Mouse (Mus musculus) neural tube, embryonic 12.5 days (tissue): Measurements from ENCODE around the gene Rufy2. TPM values are rescaled to one million over a fixed set of nuclear protein-coding genes. Genes with fewer than 3 reads are reported as not detected.

Experiments used
- ATAC-seq: fragments of 200-750 bp; cut with Nextera tagmentation; 2 replicates; pipeline ENCODE4 v1.8.0; 2017; ENCODE audit warnings: low read depth, mild to moderate bottlenecking, moderate TSS enrichment, moderate library complexity; ENCODE audit not compliant: low FRiP score
- H3K27ac ChIP-seq: fragments of 300-500 bp; sonication (generic); 2 replicates; pipeline ENCODE4 v1.5.1; 2016
- H3K27me3 ChIP-seq: fragments of 300-500 bp; sonication (generic); replicated peaks from 2 replicates; pipeline ENCODE4 v1.6.1; 2016; ENCODE audit warnings: mild to moderate bottlenecking
- H3K36me3 ChIP-seq: fragments of 300-500 bp; sonication (generic); 2 replicates; pipeline ENCODE4 v1.6.1; 2016; ENCODE audit warnings: mild to moderate bottlenecking
- H3K4me1 ChIP-seq: fragments of 300-500 bp; sonication (generic); 2 replicates; pipeline ENCODE4 v1.6.1; 2016
- H3K4me2 ChIP-seq: fragments of 300-500 bp; sonication (generic); replicated peaks from 2 replicates; pipeline ENCODE4 v1.6.1; 2016; ENCODE audit warnings: mild to moderate bottlenecking
- H3K4me3 ChIP-seq: fragments of 300-500 bp; sonication (generic); 2 replicates; pipeline ENCODE4 v1.5.1; 2016
- H3K9ac ChIP-seq: fragments of 300-500 bp; sonication (generic); 2 replicates; pipeline ENCODE4 v1.6.1; 2016; ENCODE audit warnings: mild to moderate bottlenecking
- H3K9me3 ChIP-seq: fragments of 300-500 bp; sonication (generic); 2 replicates; pipeline ENCODE4 v1.6.1; 2016; ENCODE audit warnings: mild to moderate bottlenecking
- WGBS: fragments of 180-500 bp; shearing (Covaris S2); methylation state at CpG from one replicate; pipeline ENCODE4 v1.1.7; 2016; 5-methylcytosine and 5-hydroxymethylcytosine counted together
- polyA plus RNA-seq: library from polyadenylated mRNA; unstranded; fragments of >200 nt; fragmentation: Nextera tagmentation; extraction: Ambion mirVana; gene quantifications from 2 replicates; pipeline ENCODE4 v1.2.1, GENCODE M21; 2016

Gene Rufy2
- polyA plus RNA-seq, 1 experiment from 2014 or later, result 39.1 TPM

DNA sequence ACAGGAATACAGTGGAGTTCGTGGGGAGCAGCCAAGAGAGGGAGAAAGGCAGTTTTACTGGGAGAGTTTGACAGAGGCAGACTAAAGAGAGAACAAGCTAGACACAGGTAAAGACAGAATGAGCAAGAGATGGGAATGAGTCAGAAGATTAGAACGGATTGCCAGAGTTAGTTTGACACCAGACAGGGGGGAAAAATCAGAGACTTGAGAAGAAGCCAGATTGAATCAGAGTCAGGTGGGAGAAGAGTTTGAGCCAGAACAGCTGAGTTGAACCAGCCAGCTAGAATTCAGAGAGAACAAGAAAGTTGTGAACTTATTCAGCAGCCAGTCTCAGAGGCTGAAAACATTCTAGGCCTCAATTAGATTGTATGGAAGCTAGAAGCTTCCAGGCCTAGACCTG lies 79.8 kb downstream of the Rufy2 start, which contains the start of gene Pbld1:
TSS of gene Pbld1 (plus strand) at position 301 of the 400 bp plus-strand sequence.
- WGBS, result 84% methylated on average over 2 of the region's 2 CpGs
- H3K9ac ChIP-seq, result no peak within 1 kb of the TSS
- no peak for ATAC-seq

DNA sequence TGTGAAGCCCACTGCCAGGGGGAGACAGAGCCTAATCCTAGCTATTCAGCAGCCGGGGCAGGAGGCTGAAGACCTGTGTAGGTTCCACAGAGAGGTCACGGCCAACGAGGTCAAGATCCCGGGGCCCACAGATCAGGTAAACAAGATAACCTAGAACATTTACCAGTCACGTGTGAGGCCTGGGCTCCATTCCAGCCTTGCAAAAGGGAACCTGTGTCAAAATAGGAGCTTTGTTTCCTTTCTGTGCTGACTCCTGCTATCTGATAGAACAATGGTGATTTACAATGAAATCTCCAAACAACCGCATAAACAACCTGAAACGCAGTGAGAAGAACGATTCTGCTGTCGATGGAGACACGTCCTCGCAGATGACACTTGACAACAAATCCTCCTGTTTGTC lies 80.4 kb downstream of the Rufy2 start:
- no peaks in the 10 kb centered on the region for H3K27me3 ChIP-seq
- H3K4me2 ChIP-seq, result no peak overlapping the region
- no peak overlapping the region for H3K9ac ChIP-seq
- H3K4me1 ChIP-seq, result no peaks in the 10 kb centered on the region
- no peak for ATAC-seq
- no peaks in the 10 kb centered on the region for H3K36me3 ChIP-seq
- no peaks in the 10 kb centered on the region for H3K9me3 ChIP-seq
- no peak overlapping the region for H3K4me3 ChIP-seq
- H3K27ac ChIP-seq, result no peak overlapping the region
- 81% methylated on average over 11 of the region's 11 CpGs for WGBS

More for the DNA sequence above, 79.8 kb downstream of the Rufy2 start, which contains the start of gene Pbld1:
- H3K27me3 ChIP-seq, result no peaks in the 10 kb centered on the region
- H3K36me3 ChIP-seq, result no peaks in the 10 kb centered on the region
- no peak within 1 kb of the TSS for H3K27ac ChIP-seq
- no peaks in the 10 kb centered on the region for H3K4me1 ChIP-seq
- H3K9me3 ChIP-seq, result no peaks in the 10 kb centered on the region
- H3K4me3 ChIP-seq, result no peak within 1 kb of the TSS
- no peak within 1 kb of the TSS for H3K4me2 ChIP-seq

DNA sequence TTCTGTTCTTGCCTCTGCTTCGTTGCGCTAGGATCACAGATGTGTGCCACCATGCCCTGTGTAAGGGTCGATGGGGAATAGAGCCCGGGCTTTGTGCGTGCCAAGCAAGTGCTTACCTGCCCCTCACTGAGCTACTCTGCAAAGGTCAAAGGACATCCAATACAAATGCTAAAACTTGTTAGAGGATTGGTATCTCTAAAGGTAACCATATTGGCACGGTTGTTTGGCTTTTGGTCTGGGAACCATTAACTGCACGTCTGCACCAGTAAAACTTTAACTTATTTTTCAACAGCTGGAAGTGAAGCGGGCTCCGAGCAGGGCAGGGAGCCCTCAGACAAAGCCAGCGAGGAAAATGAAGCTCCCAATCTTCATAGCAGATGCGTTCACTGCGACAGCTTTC lies 81.2 kb downstream of the Rufy2 start:
- Histone ChIP-seq H3K4me2 (no peak overlapping the region), H3K27me3 (no peaks in the 10 kb centered on the region), H3K9ac (no peak overlapping the region), H3K27ac (no peak overlapping the region), H3K36me3 (no peaks in the 10 kb centered on the region), H3K9me3 (no peaks in the 10 kb centered on the region), H3K4me3 (no peak overlapping the region), H3K4me1 (no peaks in the 10 kb centered on the region)
- ATAC-seq, result no peak
- WGBS, result 74% methylated on average over 12 of the region's 12 CpGs

DNA sequence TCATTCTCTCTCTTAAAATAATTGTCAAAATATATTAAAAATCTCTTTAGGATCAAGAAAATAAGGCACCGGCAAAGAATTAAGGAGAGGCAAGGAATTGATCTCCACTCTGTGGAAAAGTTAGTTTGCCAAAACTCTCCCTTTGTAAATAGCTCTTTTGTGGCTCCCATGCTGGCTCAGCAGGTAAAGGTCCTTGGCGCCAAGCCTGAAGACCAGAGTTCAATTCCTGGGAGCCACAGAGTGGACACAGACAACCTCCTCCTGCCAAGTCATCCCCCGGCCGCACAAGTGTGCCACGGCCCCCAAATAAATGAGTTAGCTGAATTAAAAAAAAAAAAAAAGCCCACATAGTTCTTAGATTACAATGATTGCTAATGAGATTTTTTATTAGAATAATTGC lies 82.7 kb downstream of the Rufy2 start:
- Histone ChIP-seq H3K4me1 (no peaks in the 10 kb centered on the region), H3K4me2 (no peak overlapping the region), H3K36me3 (no peaks in the 10 kb centered on the region), H3K27me3 (no peaks in the 10 kb centered on the region), H3K27ac (no peak overlapping the region), H3K4me3 (no peak overlapping the region), H3K9me3 (no peaks in the 10 kb centered on the region), H3K9ac (no peak overlapping the region)
- 95% methylated on average over 5 of the region's 5 CpGs for WGBS
- ATAC-seq, result no peak

DNA sequence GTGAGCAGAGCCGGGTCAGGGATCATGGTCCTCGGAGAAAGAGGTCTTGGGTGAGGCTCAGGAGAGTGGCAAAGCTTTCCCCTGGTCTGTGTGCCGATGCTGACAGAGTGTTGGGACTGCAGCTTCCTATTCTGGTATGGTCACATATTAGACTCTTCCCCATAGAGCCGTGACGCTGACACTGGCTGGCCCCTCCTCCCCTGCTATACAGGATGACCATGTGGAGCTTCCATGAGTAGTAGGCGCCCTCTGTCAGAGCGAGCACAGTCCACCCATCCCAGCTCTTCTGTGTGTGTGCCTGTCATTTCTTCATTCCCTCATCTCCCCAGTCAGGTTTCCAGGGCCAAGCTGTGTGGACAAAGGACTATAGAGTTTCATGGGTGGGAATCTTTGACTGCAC lies 83.3 kb downstream of the Rufy2 start:
- Histone ChIP-seq H3K4me2 (no peak overlapping the region), H3K9me3 (no peaks in the 10 kb centered on the region), H3K36me3 (no peaks in the 10 kb centered on the region), H3K27ac (no peak overlapping the region), H3K4me1 (no peaks in the 10 kb centered on the region), H3K4me3 (no peak overlapping the region), H3K9ac (no peak overlapping the region), H3K27me3 (no peaks in the 10 kb centered on the region)
- no peak for ATAC-seq
- 78% methylated on average over 7 of the region's 7 CpGs for WGBS

DNA sequence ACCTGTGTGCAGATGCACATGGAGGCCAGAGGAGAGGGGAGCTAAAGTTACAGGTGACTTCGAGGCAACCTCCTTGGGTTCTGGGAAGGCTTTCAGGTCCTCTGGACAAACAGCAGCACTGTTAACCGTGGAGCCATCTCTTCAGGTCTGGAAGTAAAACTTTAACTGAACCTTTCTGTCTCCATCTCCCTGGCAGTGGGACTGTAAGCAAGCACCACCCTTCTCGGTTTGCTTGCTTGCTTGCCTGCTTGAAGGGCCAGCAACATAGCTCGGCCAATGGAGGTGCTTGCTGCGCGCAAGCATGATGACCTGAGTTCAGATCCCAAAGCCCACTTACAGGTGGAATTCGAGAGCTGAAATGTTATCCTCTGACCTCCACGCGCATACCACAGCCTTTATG lies 84.5 kb downstream of the Rufy2 start:
- no peaks in the 10 kb centered on the region for H3K27me3 ChIP-seq

DNA sequence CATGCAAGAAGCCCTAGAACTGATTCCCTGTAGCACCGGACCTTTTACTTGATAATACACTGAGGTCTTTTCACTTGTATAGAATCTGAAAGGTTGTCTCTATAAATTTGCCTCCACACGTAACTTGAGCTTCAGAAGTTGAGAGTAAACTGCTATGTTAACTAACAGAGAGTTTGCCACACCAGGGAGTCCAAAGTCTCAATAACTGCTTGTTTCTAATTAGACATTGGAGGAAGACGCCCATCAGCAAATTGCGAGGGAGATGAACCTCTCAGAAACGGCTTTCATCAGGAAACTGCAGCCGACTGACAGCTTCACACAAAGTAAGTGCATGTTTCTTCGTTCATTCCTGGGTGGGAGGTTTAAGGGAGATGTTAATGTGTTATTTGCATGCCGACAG lies 85.5 kb downstream of the Rufy2 start:
- H3K4me3 ChIP-seq, result no peak overlapping the region
- no peak overlapping the region for H3K4me2 ChIP-seq
- no peaks in the 10 kb centered on the region for H3K4me1 ChIP-seq
- H3K27ac ChIP-seq, result no peak overlapping the region
- no peak for ATAC-seq
- H3K9ac ChIP-seq, result no peak overlapping the region
- no peaks in the 10 kb centered on the region for H3K36me3 ChIP-seq
- H3K9me3 ChIP-seq, result no peaks in the 10 kb centered on the region
- H3K27me3 ChIP-seq, result no peaks in the 10 kb centered on the region
- 65% methylated on average over 8 of the region's 8 CpGs for WGBS

More for the DNA sequence above, 84.5 kb downstream of the Rufy2 start:
- Histone ChIP-seq H3K27ac (no peak overlapping the region), H3K4me2 (no peak overlapping the region), H3K9me3 (no peaks in the 10 kb centered on the region), H3K4me3 (no peak overlapping the region), H3K9ac (no peak overlapping the region), H3K4me1 (no peaks in the 10 kb centered on the region), H3K36me3 (no peaks in the 10 kb centered on the region)
- 82% methylated on average over 9 of the region's 9 CpGs for WGBS
- ATAC-seq, result no peak

DNA sequence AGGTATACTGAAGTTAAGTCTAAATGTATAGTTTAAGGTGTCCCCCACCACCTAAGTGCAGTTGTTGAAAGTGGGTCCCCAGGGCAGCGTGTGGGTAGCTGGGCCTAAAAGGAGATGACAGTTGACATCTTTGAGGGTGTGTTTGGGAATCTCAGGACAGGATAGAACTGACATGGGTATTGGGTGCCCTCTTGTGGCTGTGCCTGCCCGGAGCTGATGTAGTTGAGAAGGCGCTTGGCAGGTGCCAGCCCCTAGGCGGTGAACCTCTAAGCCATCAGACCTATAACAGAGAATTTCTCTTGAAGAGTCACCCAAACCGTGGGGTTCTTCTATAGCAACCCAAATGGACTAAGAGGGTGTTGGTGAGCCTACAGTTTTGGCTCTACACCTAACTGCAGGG lies 86.0 kb downstream of the Rufy2 start:
- no peak overlapping the region for H3K4me2 ChIP-seq
- H3K9ac ChIP-seq, result no peak overlapping the region
- H3K4me3 ChIP-seq, result no peak overlapping the region
- no peak overlapping the region for H3K27ac ChIP-seq
- WGBS, result 11% methylated on average over 5 of the region's 5 CpGs
- peak; percentile 81 for ATAC-seq
- no peaks in the 10 kb centered on the region for H3K27me3 ChIP-seq
- no peaks in the 10 kb centered on the region for H3K4me1 ChIP-seq
- no peaks in the 10 kb centered on the region for H3K9me3 ChIP-seq
- no peaks in the 10 kb centered on the region for H3K36me3 ChIP-seq

Other genes with a start within 250 kb of the Rufy2 start
- 129 and 147 TPM in 2 replicates for gene Ccar1, start 187.9 kb upstream of the Rufy2 start, polyA plus RNA-seq
- 27.4 and 27.8 TPM in 2 replicates for gene Tet1, start 71.2 kb upstream of the Rufy2 start, polyA plus RNA-seq
- gene Slc25a16, start 59.6 kb upstream of the Rufy2 start, polyA plus RNA-seq, result 14.5 and 14.6 TPM in 2 replicates
- gene Dna2, start 33.2 kb upstream of the Rufy2 start, polyA plus RNA-seq, result 15.6 and 17.2 TPM in 2 replicates
- gene Hnrnph3, start 44.0 kb downstream of the Rufy2 start, polyA plus RNA-seq, result 232 and 247 TPM in 2 replicates
- gene Pbld2, start 44.1 kb downstream of the Rufy2 start, polyA plus RNA-seq, result 0.73 and 0.80 TPM in 2 replicates
- 1.2 and 1.3 TPM in 2 replicates for gene Pbld1, start 79.9 kb downstream of the Rufy2 start, polyA plus RNA-seq
- gene Atoh7, start 119.4 kb downstream of the Rufy2 start, polyA plus RNA-seq, result 0.47 and 0.74 TPM in 2 replicates
- gene Mypn, start 223.7 kb downstream of the Rufy2 start, polyA plus RNA-seq, result 0.58 and 0.61 TPM in 2 replicates